Mouse (Mus musculus) thymus, postnatal 14 days (tissue): ENCODE data around the gene Dnajc13.

Experiments used
- DNase-seq: peaks from one replicate; pipeline ENCODE4 v3.0.0; 2021

Dnajc13 gene

DNA sequence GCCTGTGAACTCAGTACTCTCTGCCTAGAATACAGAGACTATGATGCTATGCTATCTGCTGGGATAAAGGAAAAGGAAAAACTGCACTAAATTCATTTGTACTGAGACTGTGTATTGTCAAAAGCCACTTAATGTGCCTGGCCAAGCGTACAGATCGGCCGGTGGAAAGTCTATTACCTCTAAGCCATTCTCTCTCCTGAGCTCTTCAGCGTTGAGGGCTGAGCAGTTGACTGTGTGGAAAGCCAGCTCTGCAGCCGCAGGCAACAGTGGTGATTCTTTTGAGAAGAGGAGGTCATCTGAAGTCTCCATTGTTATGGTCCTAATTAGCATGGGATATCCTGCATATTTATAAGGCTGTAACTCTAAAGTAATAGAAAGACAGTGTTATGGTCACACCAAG, 80.4 kb downstream of the Dnajc13 start:
- no peak for DNase-seq

DNA sequence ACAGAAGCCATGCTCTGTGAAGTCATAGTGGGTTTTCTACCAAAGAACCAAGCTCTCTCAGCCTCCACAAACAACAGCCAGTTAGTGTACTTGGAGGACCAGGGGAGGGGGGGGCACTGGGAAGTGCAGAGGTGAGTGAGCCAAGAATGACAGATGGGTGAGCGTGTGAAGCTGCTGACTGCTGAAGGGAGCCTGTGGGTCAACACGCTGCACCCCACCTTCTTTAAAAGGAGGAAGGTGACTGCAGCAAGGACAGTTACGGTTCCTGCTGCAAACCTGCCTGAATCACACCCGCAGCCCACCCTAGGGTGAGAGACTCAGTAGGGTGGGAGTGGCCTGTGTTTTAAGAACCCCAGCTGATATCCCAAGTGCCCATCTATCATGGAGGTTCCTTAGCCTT, 81.1 kb downstream of the Dnajc13 start:
- DNase-seq: no peak

DNA sequence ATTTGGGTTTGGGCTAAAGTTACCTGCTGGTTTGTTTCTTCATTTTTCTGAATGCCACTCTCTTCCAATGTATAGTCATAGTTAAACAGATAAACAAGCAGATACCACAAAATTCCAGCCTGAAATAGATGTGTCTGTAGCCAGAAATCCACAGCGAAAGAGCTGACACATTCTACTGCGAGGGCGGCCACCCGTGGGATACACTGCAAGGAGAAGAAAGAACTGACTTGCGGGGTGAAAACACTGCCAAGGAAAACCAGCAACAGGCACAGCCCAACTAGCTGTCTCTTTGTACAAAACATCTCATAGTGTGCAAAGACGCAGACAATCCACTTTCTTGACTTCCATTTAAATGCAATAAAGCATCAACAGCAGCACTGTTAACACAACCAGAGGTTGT, 82.7 kb downstream of the Dnajc13 start:
- no peak for DNase-seq

DNA sequence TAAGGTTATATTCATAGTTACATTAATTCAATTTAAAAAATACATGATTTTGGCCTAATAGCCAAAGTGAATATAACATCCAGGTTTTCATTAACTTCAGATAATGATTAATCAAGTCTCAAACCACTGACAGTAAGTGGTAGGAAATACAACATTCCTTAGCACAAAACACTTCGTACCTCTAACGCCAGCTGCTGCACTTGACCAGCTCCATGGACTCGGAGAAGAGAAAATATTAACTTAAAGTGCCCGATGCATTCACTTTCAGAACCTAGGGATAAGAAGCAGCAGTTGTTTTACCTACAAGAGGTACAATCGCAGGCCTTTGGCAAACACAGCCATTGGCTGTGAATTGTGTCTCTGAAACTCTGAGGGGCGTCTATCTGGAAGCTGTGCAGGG, 90.4 kb downstream of the Dnajc13 start:
- no peak for DNase-seq

DNA sequence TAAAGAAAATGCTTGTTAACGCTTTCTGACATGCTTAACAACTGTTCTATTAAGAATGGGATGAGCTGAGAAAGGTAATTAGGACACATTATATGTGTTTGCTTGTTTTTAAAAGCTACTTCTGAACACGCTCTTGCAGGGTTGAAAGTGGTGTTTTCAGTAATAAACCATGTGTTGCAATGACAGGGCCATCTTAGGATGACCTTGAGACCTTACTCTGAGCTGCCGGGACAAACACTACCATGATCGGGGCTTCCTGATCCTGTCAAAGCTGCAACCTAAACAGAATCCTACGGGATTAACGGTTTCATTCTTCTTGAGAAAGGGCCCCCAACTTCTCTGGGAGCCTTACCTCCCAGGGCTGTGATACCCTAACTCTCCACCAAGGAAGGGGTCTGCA, 91.1 kb downstream of the Dnajc13 start:
- DNase-seq: no peak

DNA sequence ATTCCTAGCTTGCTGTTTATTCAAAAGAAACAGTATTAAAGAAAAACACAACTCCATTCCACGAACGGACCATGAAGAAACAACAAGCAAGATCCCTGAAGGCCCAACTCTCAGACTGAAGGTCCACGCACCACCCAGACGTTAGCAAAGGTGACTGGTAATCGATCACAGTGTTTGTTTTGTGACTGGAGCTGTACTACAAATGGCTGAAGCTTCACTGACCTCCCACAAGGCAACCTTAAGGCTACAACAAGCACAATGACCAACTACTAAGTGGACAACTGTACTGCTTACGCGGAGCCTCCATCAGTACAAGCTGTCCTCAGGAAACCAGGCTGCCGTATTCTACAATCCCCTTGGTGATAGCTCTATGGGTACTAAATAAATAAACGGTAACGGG, 92.7 kb downstream of the Dnajc13 start:
- no peak for DNase-seq

DNA sequence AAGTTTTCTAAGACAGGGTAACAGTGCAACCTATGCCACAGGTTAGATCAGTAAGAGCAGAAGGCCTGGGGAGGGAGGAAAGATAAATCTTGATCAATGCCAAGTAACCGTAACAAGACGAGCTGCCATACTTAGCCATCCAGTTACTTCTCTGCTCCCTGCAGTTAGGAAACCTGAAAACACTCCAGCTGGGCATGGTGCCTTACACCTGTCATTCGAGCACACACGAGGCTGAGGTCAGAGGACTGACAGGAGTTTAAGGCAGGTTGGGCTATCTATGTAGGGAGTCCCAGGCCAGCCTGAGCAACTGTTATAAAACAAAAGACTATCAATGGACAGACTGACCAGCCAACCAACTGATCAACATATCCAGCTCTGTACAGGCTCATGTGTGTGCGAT, 96.8 kb downstream of the Dnajc13 start:
- DNase-seq: no peak

DNA sequence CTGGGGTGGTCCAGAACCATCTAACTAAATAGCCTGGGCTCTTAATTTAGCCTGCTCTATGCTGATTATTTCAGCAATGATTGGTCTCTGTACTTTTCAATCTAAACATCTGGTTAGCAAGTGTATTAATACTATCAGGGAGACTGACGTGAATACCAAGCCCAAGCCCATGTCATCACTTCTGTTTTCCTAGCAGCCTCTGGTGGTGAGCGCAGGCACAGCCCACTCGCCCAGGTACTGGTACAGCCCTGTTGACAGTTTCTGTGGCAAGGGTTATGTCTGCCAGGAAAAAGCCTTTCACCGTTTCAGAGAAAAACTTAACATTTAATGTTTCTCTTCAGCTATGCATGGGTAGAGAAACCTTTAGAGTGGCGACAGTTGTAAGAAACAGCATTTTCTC, 98.5 kb downstream of the Dnajc13 start:
- DNase-seq: no peak

DNA sequence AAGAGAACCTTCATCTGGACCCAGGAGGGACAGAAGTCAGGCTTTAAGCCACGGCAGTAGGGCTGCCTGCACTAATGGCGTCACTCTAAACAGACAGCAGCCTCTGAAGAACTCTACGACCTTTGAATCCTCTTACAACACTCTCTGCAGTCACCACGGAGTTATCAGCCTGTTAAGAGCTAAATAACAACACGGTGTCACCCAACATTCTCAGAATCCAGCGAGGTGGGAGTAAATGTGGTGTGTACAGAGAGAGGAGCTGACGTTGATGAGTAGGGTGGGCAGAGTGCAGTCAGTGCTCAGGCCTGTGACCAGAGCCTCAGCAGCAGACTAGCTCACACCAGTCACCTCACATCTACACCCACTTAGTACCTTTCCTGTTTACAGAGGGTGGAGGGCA, 101.6 kb downstream of the Dnajc13 start:
- no peak for DNase-seq

DNA sequence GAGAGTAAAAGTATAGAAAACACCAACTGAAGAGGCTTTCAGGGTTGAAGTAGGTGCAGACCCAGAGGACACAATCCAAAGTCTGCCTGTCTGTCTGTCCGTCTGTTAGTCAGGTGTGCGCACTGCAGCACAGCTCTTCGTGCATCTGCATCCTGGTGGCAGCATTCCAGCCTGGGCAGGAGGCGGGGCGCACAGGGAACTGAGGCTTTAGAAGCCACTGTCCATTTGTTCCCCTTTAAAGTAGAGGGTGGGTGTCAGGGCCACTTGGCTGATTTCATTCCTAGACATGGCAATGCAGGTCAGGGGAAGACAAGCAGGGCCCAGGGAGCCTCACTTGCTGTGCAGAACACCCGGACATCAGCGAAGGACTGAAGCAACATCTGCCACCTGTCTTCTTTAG, 105.4 kb downstream of the Dnajc13 start:
- DNase-seq: no peak

DNA sequence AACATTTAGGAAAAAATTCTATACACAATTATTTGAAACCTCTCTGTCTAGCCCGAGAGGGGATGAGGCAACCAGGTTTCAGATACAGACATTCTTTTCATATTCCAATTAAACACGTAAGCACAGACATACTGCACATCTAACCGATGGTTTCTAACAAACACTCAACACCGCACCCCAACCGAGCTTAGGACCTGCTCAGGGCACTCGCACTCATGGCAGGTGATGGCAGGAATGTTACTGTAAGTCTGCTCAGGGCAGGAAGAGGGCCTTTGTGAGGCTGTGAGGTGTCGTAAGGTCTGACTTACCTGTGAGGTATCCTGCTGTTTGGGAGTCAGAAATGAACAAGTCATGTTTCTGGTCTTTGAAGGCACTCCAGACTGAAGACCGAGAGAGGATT, 106.2 kb downstream of the Dnajc13 start:
- no peak for DNase-seq

DNA sequence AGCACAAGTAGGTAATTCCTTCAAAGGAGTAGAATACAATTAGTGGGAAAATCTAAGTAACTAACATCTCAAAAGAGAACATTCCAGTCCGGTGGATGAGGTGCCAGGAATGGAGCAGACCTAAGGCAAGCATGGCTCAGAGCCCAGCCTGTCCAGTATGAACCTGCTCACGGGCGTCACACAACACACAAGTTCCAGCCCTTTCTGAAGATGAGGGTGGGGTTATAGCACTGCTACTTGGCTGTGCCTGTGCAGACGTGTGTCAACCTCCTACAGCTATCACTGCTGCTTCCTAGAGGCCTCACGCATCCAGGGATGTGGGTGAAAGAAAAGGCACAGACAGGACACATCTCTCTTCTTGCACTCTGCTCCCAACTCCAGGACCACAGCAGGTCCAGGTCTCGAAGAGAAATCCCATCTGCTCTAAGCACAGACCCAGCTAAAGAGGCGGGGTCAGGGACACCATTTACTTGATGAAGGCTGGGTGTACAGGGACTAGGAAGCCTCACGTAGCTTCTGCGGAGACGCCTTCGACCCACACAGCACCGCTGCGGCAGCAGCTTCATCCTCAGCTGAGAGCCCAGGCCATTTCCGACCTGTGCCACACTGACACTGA, 107.5 kb downstream of the Dnajc13 start:
- DNase-seq: no peak

DNA sequence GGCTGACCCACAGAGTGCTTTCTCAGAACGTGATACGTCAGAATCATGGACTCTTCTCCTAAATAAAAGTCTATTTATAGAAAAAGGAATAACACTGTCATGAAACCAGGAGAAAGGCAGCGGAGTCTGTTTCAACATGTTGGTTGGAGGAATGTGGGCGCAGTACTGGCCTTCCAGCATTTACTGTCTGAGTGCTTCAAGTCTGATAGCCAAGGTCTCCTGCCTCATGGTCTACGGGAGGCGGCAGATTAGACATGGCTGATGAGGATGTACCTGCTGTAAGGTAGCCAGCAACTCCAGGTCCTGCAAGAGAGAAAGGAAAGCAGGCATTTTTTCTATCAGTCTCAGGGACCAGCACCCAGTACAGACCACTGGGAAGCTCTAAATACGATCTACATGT, 110.6 kb downstream of the Dnajc13 start:
- DNase-seq: no peak

DNA sequence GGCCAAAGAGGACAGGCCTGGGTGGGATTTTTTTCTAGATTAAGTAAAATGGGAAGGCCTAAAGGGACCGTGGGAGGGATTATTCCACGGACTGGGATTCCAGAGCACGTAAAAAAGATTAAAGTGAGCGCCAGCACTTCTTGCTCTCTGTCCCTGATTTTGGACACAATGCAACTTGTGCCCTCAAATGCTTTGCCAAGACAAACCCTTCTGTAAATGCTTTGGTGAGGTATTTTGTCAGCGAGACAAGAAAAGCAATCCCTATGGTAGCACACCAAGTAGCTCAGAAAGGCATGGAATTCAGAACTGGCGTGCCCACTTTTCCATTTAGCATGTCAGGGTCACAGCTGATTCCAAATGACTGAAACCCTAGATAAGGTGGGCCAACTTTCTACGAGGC, 113.8 kb downstream of the Dnajc13 start:
- DNase-seq: no peak

DNA sequence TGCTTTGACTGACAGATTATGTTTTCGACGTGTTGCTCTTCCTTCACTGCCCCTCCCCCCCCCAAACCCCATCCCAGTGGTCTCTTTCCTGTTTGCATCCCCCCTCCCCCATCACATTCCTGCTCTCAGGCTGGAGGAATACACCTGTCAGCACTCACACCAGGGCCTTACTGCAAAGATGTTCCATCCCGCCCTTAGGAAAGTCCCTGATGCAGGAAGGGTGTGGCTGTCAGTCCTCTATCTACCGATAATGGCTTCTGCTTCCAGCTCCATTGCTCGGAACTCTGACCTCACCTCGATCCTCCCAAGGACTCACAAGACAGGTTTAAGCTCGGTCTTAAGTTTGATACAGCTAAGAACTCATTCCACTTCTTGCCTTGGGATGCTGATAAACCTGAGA, 116.0 kb downstream of the Dnajc13 start:
- no peak for DNase-seq

DNA sequence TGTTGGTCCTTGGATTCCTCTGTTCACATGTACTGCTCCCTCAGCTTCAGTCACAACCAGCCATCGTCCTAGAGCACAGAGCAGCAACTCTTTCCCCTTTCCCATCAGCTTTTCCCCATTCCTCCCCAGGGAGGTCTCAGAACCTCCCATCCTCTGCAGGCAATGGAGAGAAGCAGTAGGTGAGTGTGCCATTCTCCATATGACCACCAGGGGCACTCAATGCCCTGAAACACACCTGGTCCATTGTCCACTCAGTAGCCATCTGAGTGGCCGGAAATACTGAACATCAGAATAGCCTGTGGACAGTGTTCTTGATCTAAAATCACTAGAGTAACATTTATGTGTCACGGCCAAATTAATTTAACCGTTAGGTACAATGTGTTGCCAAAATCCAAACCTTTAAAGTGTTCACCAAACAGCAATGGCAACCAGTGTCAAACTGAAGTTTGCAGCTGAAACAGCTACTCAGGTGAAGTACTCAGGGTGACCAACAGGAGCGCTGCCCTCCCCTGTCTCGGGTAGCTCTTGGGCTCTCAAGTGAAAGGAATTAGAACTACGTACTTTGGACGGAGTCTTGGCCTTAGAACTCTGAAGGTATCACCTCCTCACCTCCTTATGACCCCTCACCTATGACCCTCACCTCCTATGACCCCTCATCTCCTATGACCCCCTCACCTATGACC, 118.3 kb downstream of the Dnajc13 start:
- DNase-seq: no peak

DNA sequence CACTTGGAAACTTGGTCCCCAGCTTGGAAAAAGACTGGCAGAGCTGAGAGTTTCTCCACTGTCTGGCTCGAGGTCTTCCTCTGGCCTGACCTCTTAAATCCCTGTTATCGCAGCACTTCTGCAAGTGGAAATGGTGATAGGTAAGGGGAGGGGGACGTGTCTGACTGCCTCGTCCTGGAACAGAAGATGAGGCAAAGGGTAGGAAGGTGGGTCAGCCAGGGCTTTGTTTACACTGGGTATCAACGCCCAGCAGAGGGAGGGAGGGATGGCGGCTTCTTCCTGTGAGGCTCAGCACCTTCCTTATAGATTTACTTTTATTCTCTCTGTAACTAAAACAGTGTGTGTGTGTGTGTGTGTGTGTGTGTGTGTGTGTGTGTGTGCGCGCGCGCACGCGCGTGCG, 119.9 kb downstream of the Dnajc13 start:
- DNase-seq: no peak

DNA sequence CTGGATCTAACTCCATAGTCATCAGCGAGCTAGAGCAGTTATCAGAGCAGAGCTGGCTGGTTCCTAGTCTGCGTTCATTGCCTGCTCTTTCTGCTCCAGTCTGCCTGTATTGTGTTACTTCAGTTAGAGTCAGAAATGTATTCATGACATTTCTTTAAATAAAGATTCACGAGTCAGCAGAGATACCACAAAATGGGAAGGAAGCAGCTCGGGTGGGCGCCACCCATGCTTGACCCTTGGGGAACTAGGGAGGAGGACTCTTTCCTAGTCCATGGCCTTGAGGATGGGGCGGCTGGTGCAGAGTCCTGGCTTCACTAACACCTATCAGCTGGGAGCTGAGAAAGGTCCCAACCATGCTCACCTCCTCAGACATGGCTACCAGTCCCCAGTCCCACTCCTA, 122.4 kb downstream of the Dnajc13 start:
- no peak for DNase-seq

DNA sequence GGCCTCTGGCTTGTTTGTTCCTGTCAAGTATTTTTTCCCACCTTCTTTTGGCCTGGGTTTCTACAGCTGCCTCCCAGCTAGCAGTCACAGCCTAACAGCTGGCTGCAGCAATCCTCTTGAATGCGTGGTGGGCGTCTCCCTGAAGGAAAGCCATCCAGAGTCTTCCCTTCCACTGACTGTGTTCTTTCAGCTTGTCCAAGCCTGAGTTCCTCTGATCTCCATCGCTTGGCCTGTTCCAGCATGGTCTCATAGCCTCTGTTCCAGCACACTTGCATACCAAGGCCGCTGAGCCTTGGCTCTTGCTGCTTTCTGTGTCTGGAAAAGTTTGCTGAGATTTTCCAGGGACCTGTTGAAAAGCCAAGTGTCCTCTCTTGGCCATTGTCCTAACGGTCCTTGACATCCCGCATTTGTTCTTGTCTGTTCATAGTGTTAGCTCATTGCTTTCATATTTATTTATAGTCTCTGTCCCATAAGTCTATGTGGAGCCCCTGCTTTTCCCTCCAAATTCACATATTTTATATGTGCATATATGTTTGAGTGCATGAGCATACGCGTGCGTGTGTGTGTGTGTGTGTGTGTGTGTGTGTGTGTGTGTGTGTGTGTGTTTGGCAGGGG, 132.5 kb downstream of the Dnajc13 start:
- no peak for DNase-seq

DNA sequence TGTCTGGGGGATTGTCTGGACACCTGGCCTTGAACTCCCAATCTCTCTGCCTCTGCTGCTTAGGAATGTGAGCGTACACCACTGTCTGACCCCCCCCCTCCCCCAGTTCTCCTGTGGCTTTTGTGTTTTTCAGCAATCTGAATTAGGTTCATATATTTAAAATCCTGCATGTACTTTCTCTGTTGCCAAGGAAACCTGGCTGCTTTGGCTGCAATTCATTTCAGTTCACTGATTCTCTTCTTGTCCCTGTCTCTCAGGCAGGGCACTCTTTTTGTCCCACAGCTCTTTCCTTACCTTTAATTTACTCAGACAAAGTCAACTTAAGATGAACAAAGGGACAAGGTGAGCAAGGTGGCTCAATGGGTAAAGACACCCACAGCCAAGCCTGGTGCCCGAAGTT, 134.6 kb downstream of the Dnajc13 start:
- DNase-seq: no peak

DNA sequence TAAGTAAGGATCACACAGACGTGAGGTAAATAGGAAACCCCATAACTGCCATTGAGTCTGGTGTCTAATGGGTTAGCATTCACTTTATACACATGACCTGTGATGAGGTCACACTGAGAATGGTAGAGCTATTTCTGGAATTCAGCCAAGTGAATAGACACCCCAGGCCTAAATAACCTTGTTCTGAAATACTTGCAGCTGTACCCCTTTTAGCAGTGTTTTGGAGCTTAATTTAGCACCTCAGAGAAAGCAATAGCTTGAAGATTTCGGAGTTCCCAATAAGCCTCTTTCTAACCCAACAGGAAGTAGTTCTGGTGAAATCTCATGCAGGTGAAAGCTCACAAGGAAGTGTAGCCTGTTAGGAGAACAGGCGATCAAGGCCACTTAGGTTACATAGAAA, 135.9 kb downstream of the Dnajc13 start, which contains the start of gene Ackr4:
TSS of gene Ackr4 (minus strand) at position 101 of the 400 bp plus-strand sequence.
- DNase-seq: no peak

DNA sequence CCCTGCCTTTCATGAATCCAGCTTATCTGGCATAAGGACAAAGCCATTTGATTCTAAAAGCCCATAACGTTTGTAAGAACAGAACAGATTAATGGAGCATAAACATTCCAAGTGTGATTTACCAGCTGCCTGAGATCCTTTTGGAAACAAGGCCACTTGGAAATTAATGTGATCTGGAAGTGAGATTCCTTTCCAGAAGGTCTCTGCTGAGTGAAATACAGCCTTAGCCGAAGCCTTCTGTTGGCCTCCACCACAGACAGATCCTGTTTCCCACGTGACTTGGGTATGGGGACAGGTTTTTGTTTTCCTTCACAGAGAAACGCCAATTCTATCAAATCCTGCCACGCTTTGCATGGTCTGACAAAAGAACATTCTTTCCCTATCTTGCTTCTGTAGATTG, 139.1 kb downstream of the Dnajc13 start:
- no peak for DNase-seq

DNA sequence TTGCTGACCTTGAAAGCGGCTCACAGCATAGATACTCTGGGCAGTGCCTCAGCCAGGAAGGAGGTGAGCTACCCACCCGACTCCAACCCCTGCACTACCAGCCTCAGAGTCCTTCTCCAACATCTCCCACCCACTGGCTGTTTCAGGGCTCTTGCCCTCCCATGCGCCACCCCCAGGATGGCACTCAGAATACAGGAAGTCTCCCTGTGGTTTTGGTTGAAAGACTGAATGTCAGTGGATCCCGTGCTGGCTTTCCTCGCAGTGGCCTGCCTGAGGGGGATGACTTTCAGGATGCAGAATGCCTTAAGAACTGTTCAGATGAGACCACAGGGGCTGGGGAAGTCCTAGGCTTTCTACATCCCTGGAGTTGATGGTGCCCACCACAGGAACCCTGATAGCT, 139.6 kb downstream of the Dnajc13 start:
- DNase-seq: no peak

DNA sequence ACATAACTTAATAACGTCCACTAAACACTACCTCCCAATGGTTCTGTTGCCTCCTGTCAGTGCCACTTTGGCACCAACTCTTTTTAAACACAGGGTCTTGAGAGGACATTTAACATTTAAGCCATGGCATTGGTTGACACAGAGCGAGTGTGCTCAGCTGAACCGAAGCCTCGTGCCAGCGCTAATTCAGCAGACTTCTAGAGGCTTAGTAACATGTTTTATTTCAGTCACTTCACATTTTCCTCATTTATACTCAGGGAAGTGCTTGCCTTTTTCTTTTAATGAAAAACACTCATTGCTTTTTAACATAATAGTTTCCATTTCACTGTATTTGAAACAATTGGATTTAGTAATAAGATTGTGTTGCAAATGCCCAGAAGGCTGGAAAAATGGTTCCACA, 153.6 kb downstream of the Dnajc13 start:
- no peak for DNase-seq
